In genomic region chr1:86435302-86435821, GRCm38 (mm10) we compare ENCODE assay signal across 8 mouse cellular contexts. TPM values are rescaled to one million over a fixed set of nuclear protein-coding genes. Genes with fewer than 3 reads are reported as not detected.
A peak's percentile ranks its signal among the peaks of the same experiment; 100 is the strongest.
DNase-seq lines count a peak whose midpoint lies in the region; ATAC-seq and TF ChIP-seq lines count a peak whose summit lies in the region.

No protein-coding gene starts in this region.

- no peaks in the 10 kb centered on the region for H3K79me2 ChIP-seq in liver, adult 2 months (ENCODE audit: control insufficient read depth, insufficient read depth, low read length)

- peak overlapping the region; percentile 69 for H3K9ac ChIP-seq in embryonic facial prominence, embryonic 11.5 days (replicated peaks; ENCODE audit: low read length)
- H3K9ac ChIP-seq in kidney, embryonic 15.5 days: 0 out of 2 replicates have a peak overlapping the region, but pooled peaks have one; percentile 81
- no peak overlapping the region for H3K9ac ChIP-seq in liver, adult 2 months (ENCODE audit: low read depth, low read length)

- WGBS in embryonic facial prominence, embryonic 11.5 days: 34% methylated on average over 13 of the region's 13 CpGs
- WGBS in heart, embryonic 10.5 days: 33% methylated on average over 13 of the region's 13 CpGs
- 18% methylated on average over 13 of the region's 13 CpGs for WGBS in kidney, embryonic 15.5 days
- 57% methylated on average over 13 of the region's 13 CpGs for WGBS in liver, adult 2 months

- ATAC-seq in megakaryocyte, adult 5-6 weeks (ENCODE audit: poor library complexity, severe bottlenecking): no peak
- peak; percentile 14; the same call in 1 of the 2 replicates for ATAC-seq in embryonic facial prominence, embryonic 11.5 days (replicated peaks; ENCODE audit: insufficient number of reproducible peaks, low FRiP score, low TSS enrichment, low read depth)
- ATAC-seq in kidney, embryonic 15.5 days (replicated peaks; ENCODE audit: low FRiP score): peak; percentile 27; the same call in 1 of the 2 replicates

- no peaks in the 10 kb centered on the region for H3K36me3 ChIP-seq in megakaryocyte, embryonic 14.5 days (replicated peaks; ENCODE audit: low read length)
- no peaks in the 10 kb centered on the region for H3K36me3 ChIP-seq in embryonic facial prominence, embryonic 11.5 days (replicated peaks; ENCODE audit: control insufficient read depth, insufficient read depth, low read depth, low read length)
- H3K36me3 ChIP-seq in heart, embryonic 10.5 days: no peaks in the 10 kb centered on the region
- H3K36me3 ChIP-seq in kidney, embryonic 15.5 days: no peaks in the 10 kb centered on the region
- no peaks in the 10 kb centered on the region for H3K36me3 ChIP-seq in liver, adult 2 months (ENCODE audit: control insufficient read depth, insufficient read depth, low read length)

- no peaks in the 10 kb centered on the region for H3K27me3 ChIP-seq in megakaryocyte, embryonic 14.5 days (replicated peaks)
- H3K27me3 ChIP-seq in embryonic facial prominence, embryonic 11.5 days (ENCODE audit: control insufficient read depth, insufficient read depth, low read length): no peaks in the 10 kb centered on the region
- H3K27me3 ChIP-seq in heart, embryonic 10.5 days (ENCODE audit: insufficient read depth, poor library complexity, severe bottlenecking): no peaks in the 10 kb centered on the region
- no peaks in the 10 kb centered on the region for H3K27me3 ChIP-seq in kidney, embryonic 15.5 days
- H3K27me3 ChIP-seq in liver, adult 2 months (ENCODE audit: control insufficient read depth, insufficient read depth, low read length): no peaks in the 10 kb centered on the region

- H3K4me3 ChIP-seq in megakaryocyte, embryonic 14.5 days (replicated peaks): peak overlapping the region; percentile 92
- no peak overlapping the region for H3K4me3 ChIP-seq in embryonic facial prominence, embryonic 11.5 days (ENCODE audit: low read depth, low read length)
- H3K4me3 ChIP-seq in heart, embryonic 10.5 days: peak overlapping the region; percentile 61; the same call in 1 of the 2 replicates
- no peak overlapping the region for H3K4me3 ChIP-seq in kidney, embryonic 15.5 days (replicated peaks)
- no peak overlapping the region for H3K4me3 ChIP-seq in liver, adult 2 months (ENCODE audit: insufficient read depth, low read depth, low read length)

- H3K9me3 ChIP-seq in megakaryocyte, embryonic 14.5 days: no peaks in the 10 kb centered on the region
- H3K9me3 ChIP-seq in embryonic facial prominence, embryonic 11.5 days (replicated peaks; ENCODE audit: control insufficient read depth, low read length): no peaks in the 10 kb centered on the region
- H3K9me3 ChIP-seq in heart, embryonic 10.5 days: no peaks in the 10 kb centered on the region
- no peaks in the 10 kb centered on the region for H3K9me3 ChIP-seq in kidney, embryonic 15.5 days (replicated peaks)

- no peak for TF ChIP-seq POLR2A in liver, adult 2 months (IDR thresholded peaks at IDR 0.05; ENCODE audit: extremely low read depth, insufficient read depth, low read length)

- DNase-seq in embryonic facial prominence, embryonic 11.5 days (ENCODE audit: low spot score): peak; percentile 50
- peak; percentile 90 for DNase-seq in heart, embryonic 10.5 days (ENCODE audit: low spot score)
- peak; percentile 46 for DNase-seq in liver, adult 2 months (ENCODE audit: extremely low read depth, low read depth, low spot score)
- DNase-seq in neural tube, embryonic 10.5 days (ENCODE audit: extremely low spot score, low spot score): peak; percentile 52
- DNase-seq in spleen, adult 18-20 months: no peak

- TF ChIP-seq CTCF in liver, adult 2 months (IDR thresholded peaks at IDR 0.05; ENCODE audit: low read depth, low read length): no peak

- H3K4me2 ChIP-seq in embryonic facial prominence, embryonic 11.5 days (ENCODE audit: low read depth, low read length): no peak overlapping the region
- peak overlapping the region; percentile 82 for H3K4me2 ChIP-seq in kidney, embryonic 15.5 days

- peaks cover 91% of the 10 kb centered on the region for H3K4me1 ChIP-seq in megakaryocyte, embryonic 14.5 days
- H3K4me1 ChIP-seq in embryonic facial prominence, embryonic 11.5 days (ENCODE audit: control insufficient read depth, insufficient read depth, low read length): no peaks in the 10 kb centered on the region
- peaks cover 64% of the 10 kb centered on the region for H3K4me1 ChIP-seq in heart, embryonic 10.5 days
- peaks cover 53% of the 10 kb centered on the region for H3K4me1 ChIP-seq in kidney, embryonic 15.5 days
- H3K4me1 ChIP-seq in liver, adult 2 months (ENCODE audit: control insufficient read depth, insufficient read depth, low read length): peaks cover 6% of the 10 kb centered on the region

- peak overlapping the region; percentile 79 for H3K27ac ChIP-seq in embryonic facial prominence, embryonic 11.5 days (replicated peaks; ENCODE audit: low read depth, low read length)
- peak overlapping the region; percentile 98 for H3K27ac ChIP-seq in heart, embryonic 10.5 days
- peak overlapping the region; percentile 99 for H3K27ac ChIP-seq in kidney, embryonic 15.5 days
- H3K27ac ChIP-seq in liver, adult 2 months (replicated peaks; ENCODE audit: insufficient read depth, low read depth, low read length): no peak overlapping the region

RNA-seq across cellular contexts. Expression of gene Tex44, which starts 9.2 kb away (rescaled TPM):
- not detected in 2 replicates for polyA plus RNA-seq in megakaryocyte, embryonic 14.5 days (2012; ENCODE audit: insufficient read depth, low replicate concordance)
- total RNA-seq in megakaryocyte, adult 5-6 weeks (2015): not detected in 2 replicates
- total RNA-seq in megakaryocyte, adult 5-6 weeks (2017): not detected in 2 replicates
- not detected in 2 replicates for polyA plus RNA-seq in embryonic facial prominence, embryonic 11.5 days (2014; fragmentation: Nextera tagmentation; extraction: Ambion mirVana)
- polyA plus RNA-seq in heart, embryonic 10.5 days (2016; fragmentation: Nextera tagmentation; extraction: Ambion mirVana): not detected in 2 replicates
- polyA plus RNA-seq in kidney, embryonic 15.5 days (2015; fragmentation: Nextera tagmentation; extraction: Ambion mirVana): not detected in 2 replicates
- total RNA-seq in liver, adult 2 months (2014; rRNA removed): not detected in 2 replicates
- not detected in 2 replicates for polyA plus RNA-seq in liver, adult 2 months (2012; rRNA removed)

RNA-seq across cellular contexts. Expression of gene Nmur1, which starts 9.3 kb away (rescaled TPM):
- polyA plus RNA-seq in megakaryocyte, embryonic 14.5 days (2012; ENCODE audit: insufficient read depth, low replicate concordance): 2.4 TPM in 1 of 2 replicates, not detected in the other
- not detected in 2 replicates for total RNA-seq in megakaryocyte, adult 5-6 weeks (2015)
- not detected in 2 replicates for total RNA-seq in megakaryocyte, adult 5-6 weeks (2017)
- not detected in 2 replicates for polyA plus RNA-seq in embryonic facial prominence, embryonic 11.5 days (2014; fragmentation: Nextera tagmentation; extraction: Ambion mirVana)
- 0.10 TPM in 1 of 2 replicates, not detected in the other for polyA plus RNA-seq in heart, embryonic 10.5 days (2016; fragmentation: Nextera tagmentation; extraction: Ambion mirVana)
- polyA plus RNA-seq in kidney, embryonic 15.5 days (2015; fragmentation: Nextera tagmentation; extraction: Ambion mirVana): 0.13 TPM in 1 of 2 replicates, not detected in the other
- total RNA-seq in liver, adult 2 months (2014; rRNA removed): not detected in 2 replicates
- not detected in 2 replicates for polyA plus RNA-seq in liver, adult 2 months (2012; rRNA removed)

Comparison
In these comparisons a context has a peak if more than half of its experiments do, and no peak if none do; other contexts are left out.
1. H3K4me3 ChIP-seq: peak in megakaryocyte, embryonic 14.5 days (single experiment) and heart, embryonic 10.5 days (single experiment); none in embryonic facial prominence, embryonic 11.5 days (single experiment), kidney, embryonic 15.5 days (single experiment) and liver, adult 2 months (single experiment).
2. DNase-seq: peak in embryonic facial prominence, embryonic 11.5 days (single experiment), heart, embryonic 10.5 days (single experiment), liver, adult 2 months (single experiment) and neural tube, embryonic 10.5 days (single experiment); none in spleen, adult 18-20 months (0 of 2).